Mouse (Mus musculus): ENCODE data around the gene Nudt14. TPM values are rescaled to one million over a fixed set of nuclear protein-coding genes. Genes with fewer than 3 reads are reported as not detected.
A peak's percentile ranks its signal among the peaks of the same experiment; 100 is the strongest.

Gene Nudt14
- polyA plus RNA-seq (2012; rRNA removed), result 58.8 and 59.6 TPM in 2 replicates

- 1% methylated on average over 58 of the region's 58 CpGs for WGBS
- no peak for TF ChIP-seq CTCF (IDR thresholded peaks at IDR 0.05; ENCODE audit: borderline replicate concordance, control insufficient read depth, extremely low read depth, insufficient read depth, low read length, poor library complexity)
- no peak for TF ChIP-seq POLR2A (IDR thresholded peaks at IDR 0.05; ENCODE audit: control insufficient read depth, extremely low read depth, insufficient read depth, low read length, poor library complexity)
- peak within 1 kb of the TSS; percentile 84 for H3K27ac ChIP-seq (ENCODE audit: control insufficient read depth, insufficient read depth, low read length)
- peak; percentile 70 for DNase-seq
- no peaks in the 10 kb centered on the region for H3K27me3 ChIP-seq (ENCODE audit: control insufficient read depth, insufficient read depth, low read length)
- peaks cover 29% of the 10 kb centered on the region for H3K4me1 ChIP-seq (replicated peaks; ENCODE audit: control insufficient read depth, insufficient read depth, low read length)
- peak within 1 kb of the TSS; percentile 65 for H3K4me3 ChIP-seq (ENCODE audit: control insufficient read depth, insufficient read depth, low read length)
- H3K36me3 ChIP-seq (ENCODE audit: control insufficient read depth, insufficient read depth, low read length), result no peaks in the 10 kb centered on the region
These were observed at the start of gene Nudt14 for GRCm38 (mm10) chr12:112941776-112942713. Gene Nudt14, minus strand, starts transcription at chr12:112942124.

- Histone ChIP-seq H3K4me1 (replicated peaks; ENCODE audit: control insufficient read depth, insufficient read depth, low read length) (peaks cover 16% of the 10 kb centered on the region), H3K27ac (ENCODE audit: control insufficient read depth, insufficient read depth, low read length) (no peak overlapping the region), H3K36me3 (ENCODE audit: control insufficient read depth, insufficient read depth, low read length) (peaks cover 20% of the 10 kb centered on the region), H3K4me3 (ENCODE audit: control insufficient read depth, insufficient read depth, low read length) (no peak overlapping the region), H3K27me3 (ENCODE audit: control insufficient read depth, insufficient read depth, low read length) (no peaks in the 10 kb centered on the region)
- 62% methylated on average over 2 of the region's 2 CpGs for WGBS
- no peak for TF ChIP-seq POLR2A (IDR thresholded peaks at IDR 0.05; ENCODE audit: control insufficient read depth, extremely low read depth, insufficient read depth, low read length, poor library complexity)
- TF ChIP-seq CTCF (IDR thresholded peaks at IDR 0.05; ENCODE audit: borderline replicate concordance, control insufficient read depth, extremely low read depth, insufficient read depth, low read length, poor library complexity), result no peak
- DNase-seq, result no peak
These were observed 49.5 kb upstream of the Nudt14 start for GRCm38 (mm10) chr12:112991444-112991843.

GRCm38 (mm10) chr12:112990706-112991405, 48.9 kb upstream of the Nudt14 start:
- Histone ChIP-seq H3K36me3 (ENCODE audit: control insufficient read depth, insufficient read depth, low read length) (peaks cover 24% of the 10 kb centered on the region), H3K4me3 (ENCODE audit: control insufficient read depth, insufficient read depth, low read length) (no peak overlapping the region), H3K27me3 (ENCODE audit: control insufficient read depth, insufficient read depth, low read length) (no peaks in the 10 kb centered on the region), H3K4me1 (replicated peaks; ENCODE audit: control insufficient read depth, insufficient read depth, low read length) (peaks cover 16% of the 10 kb centered on the region), H3K27ac (ENCODE audit: control insufficient read depth, insufficient read depth, low read length) (no peak overlapping the region)
- TF ChIP-seq CTCF (IDR thresholded peaks at IDR 0.05; ENCODE audit: borderline replicate concordance, control insufficient read depth, extremely low read depth, insufficient read depth, low read length, poor library complexity) (no peak), POLR2A (IDR thresholded peaks at IDR 0.05; ENCODE audit: control insufficient read depth, extremely low read depth, insufficient read depth, low read length, poor library complexity) (no peak)
- WGBS, result 87% methylated on average over 5 of the region's 5 CpGs
- no peak for DNase-seq

GRCm38 (mm10) chr12:112987877-112988276, 46.0 kb upstream of the Nudt14 start:
- Histone ChIP-seq H3K4me3 (ENCODE audit: control insufficient read depth, insufficient read depth, low read length) (no peak overlapping the region), H3K27ac (ENCODE audit: control insufficient read depth, insufficient read depth, low read length) (no peak overlapping the region), H3K27me3 (ENCODE audit: control insufficient read depth, insufficient read depth, low read length) (no peaks in the 10 kb centered on the region), H3K36me3 (ENCODE audit: control insufficient read depth, insufficient read depth, low read length) (peaks cover 32% of the 10 kb centered on the region), H3K4me1 (replicated peaks; ENCODE audit: control insufficient read depth, insufficient read depth, low read length) (peaks cover 3% of the 10 kb centered on the region; the same call in 1 of the 2 replicates)
- peak; percentile 48 for DNase-seq
- 82% methylated on average over 6 of the region's 6 CpGs for WGBS
- TF ChIP-seq CTCF (IDR thresholded peaks at IDR 0.05; ENCODE audit: borderline replicate concordance, control insufficient read depth, extremely low read depth, insufficient read depth, low read length, poor library complexity) (peak; percentile 59; the same call in 1 of the 2 replicates), POLR2A (IDR thresholded peaks at IDR 0.05; ENCODE audit: control insufficient read depth, extremely low read depth, insufficient read depth, low read length, poor library complexity) (no peak)

GRCm38 (mm10) chr12:112985346-112985745, 43.4 kb upstream of the Nudt14 start:
- H3K4me1 ChIP-seq (replicated peaks; ENCODE audit: control insufficient read depth, insufficient read depth, low read length), result no peaks in the 10 kb centered on the region
- WGBS, result 95% methylated on average over 6 of the region's 6 CpGs
- no peak overlapping the region for H3K4me3 ChIP-seq (ENCODE audit: control insufficient read depth, insufficient read depth, low read length)
- DNase-seq, result peak; percentile 45
- no peaks in the 10 kb centered on the region for H3K27me3 ChIP-seq (ENCODE audit: control insufficient read depth, insufficient read depth, low read length)
- H3K36me3 ChIP-seq (ENCODE audit: control insufficient read depth, insufficient read depth, low read length), result peaks cover 36% of the 10 kb centered on the region
- no peak overlapping the region for H3K27ac ChIP-seq (ENCODE audit: control insufficient read depth, insufficient read depth, low read length)
- TF ChIP-seq CTCF (IDR thresholded peaks at IDR 0.05; ENCODE audit: borderline replicate concordance, control insufficient read depth, extremely low read depth, insufficient read depth, low read length, poor library complexity) (0 out of 2 replicates have a peak, but pooled peaks have one; percentile 27), POLR2A (IDR thresholded peaks at IDR 0.05; ENCODE audit: control insufficient read depth, extremely low read depth, insufficient read depth, low read length, poor library complexity) (no peak)

GRCm38 (mm10) chr12:112982031-112982430, 40.1 kb upstream of the Nudt14 start:
- no peak for DNase-seq
- Histone ChIP-seq H3K27ac (ENCODE audit: control insufficient read depth, insufficient read depth, low read length) (no peak overlapping the region), H3K4me3 (ENCODE audit: control insufficient read depth, insufficient read depth, low read length) (no peak overlapping the region), H3K36me3 (ENCODE audit: control insufficient read depth, insufficient read depth, low read length) (peaks cover 45% of the 10 kb centered on the region), H3K4me1 (replicated peaks; ENCODE audit: control insufficient read depth, insufficient read depth, low read length) (peaks cover 7% of the 10 kb centered on the region), H3K27me3 (ENCODE audit: control insufficient read depth, insufficient read depth, low read length) (no peaks in the 10 kb centered on the region)
- 95% methylated on average over 2 of the region's 2 CpGs for WGBS
- TF ChIP-seq POLR2A (IDR thresholded peaks at IDR 0.05; ENCODE audit: control insufficient read depth, extremely low read depth, insufficient read depth, low read length, poor library complexity) (no peak), CTCF (IDR thresholded peaks at IDR 0.05; ENCODE audit: borderline replicate concordance, control insufficient read depth, extremely low read depth, insufficient read depth, low read length, poor library complexity) (no peak)
